Mouse (Mus musculus) testis, adult 2 months (tissue): Measurements from ENCODE around the gene Slc26a3.

Source experiments
- CTCF ChIP-seq: fragments of 200-500 bp; IDR thresholded peaks from 2 replicates; pipeline ENCODE4 v1.5.1; 2012; ENCODE audit warnings: low read depth, mild to moderate bottlenecking, inconsistent platforms, low read length, moderate library complexity; ENCODE audit not compliant: control insufficient read depth, insufficient read depth, insufficient replicate concordance
- POLR2A ChIP-seq: fragments of 200-500 bp; IDR thresholded peaks from 2 replicates; pipeline ENCODE4 v1.6.1; 2012; ENCODE audit warnings: low read depth, mild to moderate bottlenecking, inconsistent platforms, low read length, moderate library complexity; ENCODE audit not compliant: control insufficient read depth

DNA sequence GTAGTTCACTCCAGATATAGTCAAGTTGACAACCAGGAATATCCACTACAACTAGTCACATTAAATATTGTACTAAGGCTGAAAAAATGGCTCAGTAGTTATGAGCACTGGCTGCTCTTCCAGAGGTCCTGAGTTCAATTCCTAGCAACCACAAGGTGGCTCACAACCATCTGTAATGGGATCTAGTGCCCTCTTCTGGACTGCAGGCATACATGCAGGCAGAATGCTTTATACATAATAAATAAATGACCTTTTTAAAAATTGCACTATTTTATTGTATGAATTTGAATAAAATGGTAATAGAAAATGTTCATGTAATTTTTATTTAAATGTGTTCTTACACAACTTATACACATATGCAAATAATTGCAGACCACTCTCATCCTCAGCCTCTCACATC lies 112.5 kb downstream of the Slc26a3 start:
- no peak for TF ChIP-seq POLR2A
- no peak for TF ChIP-seq CTCF
